Comparison of ENCODE assay signal across 15 mouse cellular contexts in the genomic region with DNA sequence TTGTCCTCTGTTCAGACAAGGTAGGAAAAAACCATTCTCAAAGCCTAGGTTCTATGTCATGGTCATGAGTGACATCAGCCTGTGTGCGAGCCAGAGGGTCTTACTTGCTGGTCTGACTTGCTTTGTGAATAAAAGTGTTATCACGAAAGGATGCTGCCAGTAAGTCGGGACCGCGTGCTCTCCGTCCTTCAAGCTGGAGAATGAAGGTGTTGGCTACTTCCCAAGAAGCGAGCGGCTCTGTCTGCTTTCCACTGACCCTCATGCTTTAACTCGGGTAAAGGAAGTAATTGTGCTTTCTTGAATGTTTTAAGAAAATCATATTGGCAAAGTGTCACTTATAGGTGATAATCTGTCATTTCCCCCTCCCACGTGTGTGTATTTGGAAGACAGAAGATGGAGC.
"Had no signal": no experiment of that assay in that cellular context is flagged by ENCODE, and none has a peak within 500 bp of the region (broad histone marks: within the 10 kb centered on the region; RNA-seq: fewer than 3 reads in every experiment).

No protein-coding gene starts in this region.

- H3K27me3 ChIP-seq: limb, embryonic 15.5 days; liver, embryonic 12.5 days; lung, embryonic 15.5 days; midbrain, embryonic 12.5 days; neural tube, embryonic 13.5 days had no signal

- H3K27ac ChIP-seq: limb, embryonic 15.5 days; liver, embryonic 12.5 days; lung, embryonic 15.5 days; midbrain, embryonic 12.5 days; neural tube, embryonic 13.5 days had no signal

- H3K36me3 ChIP-seq: limb, embryonic 15.5 days; liver, embryonic 12.5 days; lung, embryonic 15.5 days; midbrain, embryonic 12.5 days; neural tube, embryonic 13.5 days had no signal

- H3K4me2 ChIP-seq: limb, embryonic 15.5 days; liver, embryonic 12.5 days; lung, embryonic 15.5 days; midbrain, embryonic 12.5 days; neural tube, embryonic 13.5 days had no signal

- H3K9ac ChIP-seq: limb, embryonic 15.5 days; liver, embryonic 12.5 days; lung, embryonic 15.5 days; midbrain, embryonic 12.5 days; neural tube, embryonic 13.5 days had no signal

- H3K4me1 ChIP-seq: limb, embryonic 15.5 days; liver, embryonic 12.5 days; midbrain, embryonic 12.5 days had no signal

- DNase-seq: kidney, postnatal 36 days; layer of hippocampus, adult 9-11 months; layer of hippocampus, postnatal 36 days; lung, postnatal 14 days; retina, postnatal 1 day; right cerebral cortex, postnatal 4 days; spleen, adult 18-20 months; thymus, adult 18-20 months; thymus, postnatal 14 days had no signal

- ATAC-seq: liver, embryonic 12.5 days; midbrain, embryonic 16.5 days had no signal

- H3K9me3 ChIP-seq: limb, embryonic 15.5 days; liver, embryonic 12.5 days; lung, embryonic 15.5 days; midbrain, embryonic 12.5 days; neural tube, embryonic 13.5 days had no signal

- H3K4me3 ChIP-seq: limb, embryonic 15.5 days; liver, embryonic 12.5 days; lung, embryonic 15.5 days; midbrain, embryonic 12.5 days; neural tube, embryonic 13.5 days had no signal
